Mouse (Mus musculus) liver, postnatal 0 days (tissue): ENCODE data around the gene AU018091.

Experiments used
- CTCF ChIP-seq: sonication (generic); IDR thresholded peaks from 2 replicates; pipeline ENCODE4 v1.5.1; 2016; ENCODE audit warnings: antibody characterized with exemption, low read depth
- EP300 ChIP-seq: IDR thresholded peaks from 2 replicates; pipeline ENCODE4 v1.6.1; 2016; ENCODE audit warnings: antibody characterized with exemption, low read depth, mild to moderate bottlenecking

DNA sequence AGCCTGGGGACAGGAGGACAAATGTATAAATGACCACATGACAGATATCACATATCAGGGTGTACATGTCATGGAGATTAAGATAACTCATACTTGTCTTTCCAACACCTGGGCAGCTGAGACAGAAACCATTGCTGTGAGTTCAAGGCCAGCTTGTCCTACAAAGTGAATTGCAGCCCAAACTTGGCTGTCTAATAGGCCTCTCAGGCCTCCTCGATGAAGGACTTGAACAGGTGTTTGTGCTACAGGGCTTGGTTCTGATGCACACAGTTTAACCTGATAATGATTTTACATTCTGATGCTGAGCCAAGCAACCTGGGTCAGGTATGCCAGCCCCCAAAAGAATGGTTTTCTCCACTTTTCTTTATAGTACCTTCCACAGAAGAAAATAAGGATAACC lies 44.2 kb upstream of the AU018091 start:
- TF ChIP-seq EP300 (no peak), CTCF (no peak)
